Comparison of ENCODE assay signal across 8 mouse cellular contexts in genomic region chr3:153984428-153985340, GRCm38 (mm10). TPM values are rescaled to one million over a fixed set of nuclear protein-coding genes. Genes with fewer than 3 reads are reported as not detected.
DNase-seq lines count a peak whose midpoint lies in the region; ATAC-seq and TF ChIP-seq lines count a peak whose summit lies in the region.

No protein-coding gene starts in this region.

- TF ChIP-seq POLR2A in kidney, adult 2 months (IDR thresholded peaks at IDR 0.05; ENCODE audit: low read depth, low read length), result no peak

- ATAC-seq in lung, embryonic 14.5 days (ENCODE audit: insufficient read depth), result no peak; the same call in 1 of the 2 replicates

- H3K27me3 ChIP-seq in lung, embryonic 14.5 days (ENCODE audit: insufficient read depth, low read length), result no peaks in the 10 kb centered on the region
- H3K27me3 ChIP-seq in embryonic facial prominence, embryonic 10.5 days (replicated peaks; ENCODE audit: low read depth, poor library complexity, severe bottlenecking), result no peaks in the 10 kb centered on the region; the same call in 1 of the 2 replicates
- H3K27me3 ChIP-seq in kidney, adult 2 months (replicated peaks; ENCODE audit: control insufficient read depth, insufficient read depth, low read length), result no peaks in the 10 kb centered on the region

- no peaks in the 10 kb centered on the region for H3K4me1 ChIP-seq in lung, embryonic 14.5 days (ENCODE audit: insufficient read depth)
- peaks cover 3% of the 10 kb centered on the region; the same call in 1 of the 2 replicates for H3K4me1 ChIP-seq in embryonic facial prominence, embryonic 10.5 days
- H3K4me1 ChIP-seq in kidney, adult 2 months (ENCODE audit: control insufficient read depth, insufficient read depth, low read length), result no peaks in the 10 kb centered on the region

- TF ChIP-seq CTCF in lung, embryonic 14.5 days (IDR thresholded peaks at IDR 0.05; ENCODE audit: low read depth), result peak; percentile 68
- peak; percentile 64 for TF ChIP-seq CTCF in kidney, adult 2 months (conservative IDR thresholded peaks at IDR 0.05; ENCODE audit: insufficient read depth, insufficient read length, low read depth, low read length)

- peak; percentile 47 for DNase-seq in lung, embryonic 14.5 days
- DNase-seq in lung, postnatal 25 days (ENCODE audit: low spot score), result no peak
- peak; percentile 45 for DNase-seq in NIH3T3 (ENCODE audit: low read depth)
- DNase-seq in embryonic facial prominence, embryonic 10.5 days (ENCODE audit: low spot score), result peak; percentile 57
- DNase-seq in kidney, adult 2 months, result peak; percentile 34
- peak; percentile 18 for DNase-seq in lung, postnatal 10 days
- DNase-seq in ovary, postnatal 36 days (ENCODE audit: low spot score), result no peak
- no peak for DNase-seq in T-cell, adult 2 months (ENCODE audit: low spot score)

- H3K36me3 ChIP-seq in lung, embryonic 14.5 days (ENCODE audit: insufficient read depth), result no peaks in the 10 kb centered on the region
- H3K36me3 ChIP-seq in embryonic facial prominence, embryonic 10.5 days (replicated peaks), result no peaks in the 10 kb centered on the region
- H3K36me3 ChIP-seq in kidney, adult 2 months (ENCODE audit: control insufficient read depth, insufficient read depth, low read length), result no peaks in the 10 kb centered on the region

- no peak overlapping the region for H3K27ac ChIP-seq in lung, embryonic 14.5 days (ENCODE audit: low read depth)
- no peak overlapping the region for H3K27ac ChIP-seq in embryonic facial prominence, embryonic 10.5 days (replicated peaks)
- no peak overlapping the region for H3K27ac ChIP-seq in kidney, adult 2 months (ENCODE audit: insufficient read depth, low read depth, low read length)

- WGBS in lung, embryonic 14.5 days, result 46% methylated on average over 10 of the region's 10 CpGs
- 55% methylated on average over 10 of the region's 10 CpGs for WGBS in embryonic facial prominence, embryonic 10.5 days
- 45% methylated on average over 10 of the region's 10 CpGs for WGBS in kidney, adult 2 months

- no peak overlapping the region for H3K4me3 ChIP-seq in lung, embryonic 14.5 days (ENCODE audit: low read depth, low read length)
- no peak overlapping the region for H3K4me3 ChIP-seq in embryonic facial prominence, embryonic 10.5 days
- no peak overlapping the region for H3K4me3 ChIP-seq in kidney, adult 2 months (ENCODE audit: insufficient read depth, low read depth, low read length)

- H3K4me2 ChIP-seq in lung, embryonic 14.5 days, result no peak overlapping the region

- H3K9ac ChIP-seq in lung, embryonic 14.5 days, result no peak overlapping the region

- H3K9me3 ChIP-seq in lung, embryonic 14.5 days (ENCODE audit: low read depth, low read length), result no peaks in the 10 kb centered on the region
- H3K9me3 ChIP-seq in embryonic facial prominence, embryonic 10.5 days, result no peaks in the 10 kb centered on the region

RNA-seq across cellular contexts. Expression of gene Slc44a5, which starts 11.4 kb away (rescaled TPM):
- polyA plus RNA-seq in lung, embryonic 14.5 days (2014; fragmentation: Nextera tagmentation; extraction: Ambion mirVana), result 0.29 and 0.53 TPM in 2 replicates
- polyA plus RNA-seq in embryonic facial prominence, embryonic 10.5 days (2016; fragmentation: Nextera tagmentation; extraction: Ambion mirVana), result 0.56 and 0.98 TPM in 2 replicates
- 0.03 TPM in 1 of 2 replicates, not detected in the other for polyA plus RNA-seq in kidney, adult 2 months (2012; rRNA removed)

RNA-seq across cellular contexts. Expression of gene Acadm, which starts 40.3 kb away (rescaled TPM):
- polyA plus RNA-seq in lung, embryonic 14.5 days (2014; fragmentation: Nextera tagmentation; extraction: Ambion mirVana), result 45.7 and 47.6 TPM in 2 replicates
- polyA plus RNA-seq in embryonic facial prominence, embryonic 10.5 days (2016; fragmentation: Nextera tagmentation; extraction: Ambion mirVana), result 40.7 and 44.6 TPM in 2 replicates
- polyA plus RNA-seq in kidney, adult 2 months (2012; rRNA removed), result 383 and 404 TPM in 2 replicates

Comparison
In these comparisons a context has a peak if more than half of its experiments do, and no peak if none do; other contexts are left out.
1. DNase-seq: peak in lung, embryonic 14.5 days (single experiment), NIH3T3 (single experiment), embryonic facial prominence, embryonic 10.5 days (single experiment), kidney, adult 2 months (single experiment) and lung, postnatal 10 days (single experiment); none in lung, postnatal 25 days (single experiment), ovary, postnatal 36 days (single experiment) and T-cell, adult 2 months (single experiment).